In genomic region chr15:89195261-89195681, GRCm38 (mm10) we compare ENCODE assay signal across 8 mouse cellular contexts. TPM values are rescaled to one million over a fixed set of nuclear protein-coding genes. Genes with fewer than 3 reads are reported as not detected.
DNase-seq lines count a peak whose midpoint lies in the region; ATAC-seq and TF ChIP-seq lines count a peak whose summit lies in the region.

No protein-coding gene starts in this region.

- H3K27me3 ChIP-seq in intestine, postnatal 0 days (replicated peaks; ENCODE audit: control insufficient read depth, insufficient read depth, low read length), result no peaks in the 10 kb centered on the region
- H3K27me3 ChIP-seq in neural tube, embryonic 11.5 days (ENCODE audit: control insufficient read depth, insufficient read depth, low read length), result no peaks in the 10 kb centered on the region

- DNase-seq in cerebellum, adult 9-10 months, result peak; percentile 60
- DNase-seq in cerebellum, adult 11 months, result no peak
- peak; percentile 18 for DNase-seq in thymus, postnatal 0 days (ENCODE audit: low spot score)
- DNase-seq in thymus, adult 18-20 months, result no peak
- peak; percentile 41 for DNase-seq in neural tube, embryonic 11.5 days (ENCODE audit: low spot score)
- no peak for DNase-seq in right cerebral cortex, postnatal 14 days
- DNase-seq in gastrocnemius, postnatal 25 days, result no peak

- no peaks in the 10 kb centered on the region for H3K9me3 ChIP-seq in intestine, postnatal 0 days (ENCODE audit: control insufficient read depth)
- H3K9me3 ChIP-seq in neural tube, embryonic 11.5 days (ENCODE audit: control insufficient read depth, low read length), result no peaks in the 10 kb centered on the region

- whole genome bisulfite sequencing in intestine, postnatal 0 days, result 50% methylated on average over 6 of the region's 6 CpGs
- 27% methylated on average over 6 of the region's 6 CpGs for WGBS in neural tube, embryonic 11.5 days

- peaks cover 6% of the 10 kb centered on the region; the same call in 1 of the 2 replicates for H3K4me1 ChIP-seq in intestine, postnatal 0 days (replicated peaks; ENCODE audit: control insufficient read depth, insufficient read depth, low read length)
- H3K4me1 ChIP-seq in neural tube, embryonic 11.5 days (ENCODE audit: control insufficient read depth, insufficient read depth, low read length), result peaks cover 6% of the 10 kb centered on the region

- peak overlapping the region; percentile 96; the same call in 1 of the 2 replicates for H3K4me3 ChIP-seq in intestine, postnatal 0 days (ENCODE audit: low read depth, low read length)
- H3K4me3 ChIP-seq in neural tube, embryonic 11.5 days (ENCODE audit: low read depth, low read length), result peak overlapping the region; percentile 86

- H3K4me2 ChIP-seq in intestine, postnatal 0 days (replicated peaks; ENCODE audit: low read depth), result peak overlapping the region; percentile 78
- peak overlapping the region; percentile 51 for H3K4me2 ChIP-seq in neural tube, embryonic 11.5 days (ENCODE audit: low read depth)

- no peak for TF ChIP-seq CTCF in intestine, postnatal 0 days (IDR thresholded peaks at IDR 0.05; ENCODE audit: low read depth)

- H3K27ac ChIP-seq in intestine, postnatal 0 days (ENCODE audit: low read depth, low read length), result peak overlapping the region; percentile 98
- peak overlapping the region; percentile 94 for H3K27ac ChIP-seq in neural tube, embryonic 11.5 days (ENCODE audit: low read depth, low read length)

- no peak for ATAC-seq in intestine, postnatal 0 days
- no peak for ATAC-seq in neural tube, embryonic 11.5 days (ENCODE audit: insufficient read depth, low FRiP score, low TSS enrichment)

- no peak overlapping the region for H3K9ac ChIP-seq in intestine, postnatal 0 days (ENCODE audit: low read depth, low read length)
- H3K9ac ChIP-seq in neural tube, embryonic 11.5 days (ENCODE audit: low read length), result peak overlapping the region; percentile 94

- no peaks in the 10 kb centered on the region; the same call in 1 of the 2 replicates for H3K36me3 ChIP-seq in intestine, postnatal 0 days (ENCODE audit: control insufficient read depth, insufficient read depth)
- no peaks in the 10 kb centered on the region for H3K36me3 ChIP-seq in neural tube, embryonic 11.5 days (ENCODE audit: control insufficient read depth, insufficient read depth, low read length)

RNA-seq across cellular contexts. Expression of gene Dennd6b, which starts 1.0 kb away (rescaled TPM):
- 13.5 and 14.2 TPM in 2 replicates for polyA plus RNA-seq in thymus, postnatal 0 days (2015; fragmentation: Nextera tagmentation; extraction: Ambion mirVana)
- 3.2 and 3.4 TPM in 2 replicates for polyA plus RNA-seq in intestine, postnatal 0 days (2015; fragmentation: Nextera tagmentation; extraction: Ambion mirVana)
- polyA plus RNA-seq in neural tube, embryonic 11.5 days (2014; fragmentation: Nextera tagmentation; extraction: Ambion mirVana), result 30.5 and 33.6 TPM in 2 replicates
- total RNA-seq in gastrocnemius, postnatal 25 days (2021), result 1 to 10 TPM; 6.6 to 8.4 TPM

RNA-seq across cellular contexts. Expression of gene Plxnb2, which starts 14.7 kb away (rescaled TPM):
- polyA plus RNA-seq in thymus, postnatal 0 days (2015; fragmentation: Nextera tagmentation; extraction: Ambion mirVana), result 19.0 and 19.4 TPM in 2 replicates
- 71.5 and 74.0 TPM in 2 replicates for polyA plus RNA-seq in intestine, postnatal 0 days (2015; fragmentation: Nextera tagmentation; extraction: Ambion mirVana)
- 112 and 117 TPM in 2 replicates for polyA plus RNA-seq in neural tube, embryonic 11.5 days (2014; fragmentation: Nextera tagmentation; extraction: Ambion mirVana)
- 10 to 100 TPM in 1 of 2 experiments, 1 to 10 TPM in 1; 8.5 to 11.9 TPM for total RNA-seq in gastrocnemius, postnatal 25 days (2021)

RNA-seq across cellular contexts. Expression of gene Ppp6r2, which starts 16.1 kb away (rescaled TPM):
- 30.8 and 38.2 TPM in 2 replicates for polyA plus RNA-seq in thymus, postnatal 0 days (2015; fragmentation: Nextera tagmentation; extraction: Ambion mirVana)
- polyA plus RNA-seq in intestine, postnatal 0 days (2015; fragmentation: Nextera tagmentation; extraction: Ambion mirVana), result 17.7 and 21.3 TPM in 2 replicates
- polyA plus RNA-seq in neural tube, embryonic 11.5 days (2014; fragmentation: Nextera tagmentation; extraction: Ambion mirVana), result 45.2 and 47.1 TPM in 2 replicates
- total RNA-seq in gastrocnemius, postnatal 25 days (2021), result 10 to 100 TPM; 71.1 to 72.5 TPM

RNA-seq across cellular contexts. Expression of gene Mapk11, which starts 45.8 kb away (rescaled TPM):
- polyA plus RNA-seq in thymus, postnatal 0 days (2015; fragmentation: Nextera tagmentation; extraction: Ambion mirVana), result 4.9 and 5.6 TPM in 2 replicates
- 1.6 and 1.9 TPM in 2 replicates for polyA plus RNA-seq in intestine, postnatal 0 days (2015; fragmentation: Nextera tagmentation; extraction: Ambion mirVana)
- 33.1 and 37.4 TPM in 2 replicates for polyA plus RNA-seq in neural tube, embryonic 11.5 days (2014; fragmentation: Nextera tagmentation; extraction: Ambion mirVana)
- 1 to 10 TPM in 1 of 2 experiments, under 1 TPM in 1; 0.67 to 2.1 TPM for total RNA-seq in gastrocnemius, postnatal 25 days (2021)

RNA-seq across cellular contexts. Expression of gene Mapk12, which starts 54.8 kb away (rescaled TPM):
- polyA plus RNA-seq in thymus, postnatal 0 days (2015; fragmentation: Nextera tagmentation; extraction: Ambion mirVana), result 1.2 TPM in 2 replicates
- polyA plus RNA-seq in intestine, postnatal 0 days (2015; fragmentation: Nextera tagmentation; extraction: Ambion mirVana), result 2.3 and 2.7 TPM in 2 replicates
- 15.4 and 20.3 TPM in 2 replicates for polyA plus RNA-seq in neural tube, embryonic 11.5 days (2014; fragmentation: Nextera tagmentation; extraction: Ambion mirVana)
- 100 to 1,000 TPM; 140 to 157 TPM for total RNA-seq in gastrocnemius, postnatal 25 days (2021)

Comparison
In these comparisons a context has a peak if more than half of its experiments do, and no peak if none do; other contexts are left out.
1. DNase-seq: peak in cerebellum, adult 9-10 months (single experiment), thymus, postnatal 0 days (single experiment) and neural tube, embryonic 11.5 days (single experiment); none in cerebellum, adult 11 months (single experiment), thymus, adult 18-20 months (0 of 2), right cerebral cortex, postnatal 14 days (single experiment) and gastrocnemius, postnatal 25 days (single experiment).